Mouse (Mus musculus): ENCODE data around the gene Tcp11. TPM values are rescaled to one million over a fixed set of nuclear protein-coding genes. Genes with fewer than 3 reads are reported as not detected.

Gene Tcp11
- polyA plus RNA-seq, 1 experiment, result 0.92 TPM

DNA sequence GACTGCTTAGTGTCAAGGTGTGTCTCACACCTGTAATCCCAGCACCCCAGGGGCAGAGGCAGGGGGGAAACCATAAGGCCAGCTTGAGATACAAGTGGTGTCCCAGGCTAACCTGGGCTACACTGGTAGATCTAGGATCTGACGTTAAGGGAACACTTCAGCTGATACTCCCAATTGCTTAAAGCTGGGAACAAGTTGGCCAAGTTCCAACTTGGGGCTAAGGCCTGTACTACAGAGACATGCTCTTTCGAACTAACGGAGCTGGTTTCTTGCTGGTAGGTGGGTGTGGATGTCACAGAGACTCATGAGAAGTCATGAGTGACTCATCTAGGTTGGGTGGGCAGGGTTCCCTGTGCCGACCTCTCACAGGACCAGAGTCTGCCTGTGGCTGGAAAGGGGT lies 13.1 kb downstream of the Tcp11 start:
- Histone ChIP-seq H3K4me3 (ENCODE audit: extremely low read depth, insufficient read depth, insufficient read length) (no peak overlapping the region), H3K4me1 (ENCODE audit: control insufficient read depth, insufficient read depth, insufficient read length) (no peaks in the 10 kb centered on the region), H3K27ac (ENCODE audit: insufficient read depth, low read length) (no peak overlapping the region), H3K27me3 (ENCODE audit: control insufficient read depth, insufficient read depth, low read length) (peaks cover 1% of the 10 kb centered on the region; the same call in 1 of the 2 replicates), H3K36me3 (ENCODE audit: control insufficient read depth, insufficient read depth, low read length) (no peaks in the 10 kb centered on the region)
- no peak for DNase-seq (ENCODE audit: low read depth in 1 of 2, low spot score in 2 of 2)
- 81% methylated on average over 4 of the region's 4 CpGs for WGBS
- TF ChIP-seq CTCF (IDR thresholded peaks at IDR 0.05; ENCODE audit: extremely low read depth, insufficient read depth, insufficient read length, insufficient replicate concordance), result no peak
- TF ChIP-seq POLR2A (IDR thresholded peaks at IDR 0.05; ENCODE audit: low read depth, low read length), result no peak

DNA sequence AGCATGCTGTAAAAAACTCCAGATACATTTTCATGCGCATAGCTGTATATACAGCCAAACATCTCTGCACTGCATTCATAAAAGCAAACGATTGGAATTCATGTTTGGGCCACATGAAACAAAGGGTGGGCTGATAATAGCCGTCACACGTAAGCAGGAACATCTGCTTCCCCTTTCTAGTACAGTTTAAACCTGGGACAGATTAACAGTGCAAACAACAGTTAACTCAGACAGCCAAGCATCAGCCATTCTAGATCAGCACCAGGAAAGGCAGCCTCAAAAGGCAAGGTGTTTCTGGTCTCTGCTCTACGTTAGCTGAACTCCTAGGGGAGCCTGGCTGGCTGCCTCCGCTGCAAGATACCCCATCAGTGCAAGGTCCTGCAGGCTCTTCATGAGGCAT lies 17.3 kb downstream of the Tcp11 start:
- Histone ChIP-seq H3K27ac (ENCODE audit: insufficient read depth, low read length) (no peak overlapping the region), H3K27me3 (ENCODE audit: control insufficient read depth, insufficient read depth, low read length) (no peaks in the 10 kb centered on the region), H3K4me3 (ENCODE audit: extremely low read depth, insufficient read depth, insufficient read length) (no peak overlapping the region), H3K4me1 (ENCODE audit: control insufficient read depth, insufficient read depth, insufficient read length) (no peaks in the 10 kb centered on the region), H3K36me3 (ENCODE audit: control insufficient read depth, insufficient read depth, low read length) (peaks cover 13% of the 10 kb centered on the region)
- no peak for DNase-seq (ENCODE audit: low read depth in 1 of 2, low spot score in 2 of 2)
- WGBS, result 80% methylated on average over 6 of the region's 6 CpGs
- no peak for TF ChIP-seq CTCF (IDR thresholded peaks at IDR 0.05; ENCODE audit: extremely low read depth, insufficient read depth, insufficient read length, insufficient replicate concordance)
- no peak for TF ChIP-seq POLR2A (IDR thresholded peaks at IDR 0.05; ENCODE audit: low read depth, low read length)

DNA sequence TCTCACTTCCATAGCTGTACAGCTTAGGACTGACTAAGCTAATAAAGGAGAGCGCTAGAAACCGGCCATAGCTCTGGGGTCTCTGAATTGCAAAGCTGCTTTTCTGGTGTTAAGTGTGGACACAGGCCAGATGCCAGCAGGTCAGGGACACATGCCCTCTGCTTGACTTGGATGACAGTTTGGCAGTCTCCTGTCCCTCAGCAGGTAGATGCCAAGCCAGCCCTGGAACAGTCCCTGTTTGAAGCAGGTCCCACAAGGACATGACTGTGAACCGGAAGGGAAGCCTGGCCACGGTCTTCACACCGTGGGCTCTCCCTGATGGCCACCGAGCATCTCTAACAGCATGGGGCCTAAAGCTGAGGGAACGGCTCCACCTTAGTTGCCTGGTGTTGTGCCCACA lies 17.7 kb downstream of the Tcp11 start:
- Histone ChIP-seq H3K27me3 (ENCODE audit: control insufficient read depth, insufficient read depth, low read length) (no peaks in the 10 kb centered on the region), H3K4me3 (ENCODE audit: extremely low read depth, insufficient read depth, insufficient read length) (no peak overlapping the region), H3K4me1 (ENCODE audit: control insufficient read depth, insufficient read depth, insufficient read length) (no peaks in the 10 kb centered on the region), H3K36me3 (ENCODE audit: control insufficient read depth, insufficient read depth, low read length) (peaks cover 14% of the 10 kb centered on the region), H3K27ac (ENCODE audit: insufficient read depth, low read length) (no peak overlapping the region)
- no peak for DNase-seq (ENCODE audit: low read depth in 1 of 2, low spot score in 2 of 2)
- TF ChIP-seq POLR2A (IDR thresholded peaks at IDR 0.05; ENCODE audit: low read depth, low read length) (no peak), CTCF (IDR thresholded peaks at IDR 0.05; ENCODE audit: extremely low read depth, insufficient read depth, insufficient read length, insufficient replicate concordance) (no peak)
- 91% methylated on average over 7 of the region's 7 CpGs for WGBS

DNA sequence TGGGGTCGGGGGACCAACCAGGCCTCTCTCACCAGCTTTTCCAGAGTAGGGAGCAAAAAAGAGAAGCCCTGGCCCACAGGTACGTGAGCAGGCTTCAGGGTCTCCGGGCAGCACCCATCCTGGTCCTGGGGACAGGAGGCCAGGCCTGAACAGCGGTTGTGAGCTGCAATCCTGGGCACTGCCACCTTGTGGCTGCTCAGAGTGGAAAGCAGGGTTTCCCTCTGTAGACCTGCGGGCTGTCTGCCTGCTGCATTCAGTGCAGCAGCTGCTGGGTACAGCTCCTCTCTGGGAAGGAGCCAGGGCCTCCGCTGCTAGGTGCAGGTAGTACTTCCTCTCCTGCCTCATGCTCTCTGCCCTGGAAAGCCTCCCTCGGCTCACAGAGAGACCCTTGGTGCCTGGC lies 19.0 kb downstream of the Tcp11 start:
- 87% methylated on average over 7 of the region's 7 CpGs for WGBS
- Histone ChIP-seq H3K36me3 (ENCODE audit: control insufficient read depth, insufficient read depth, low read length) (peaks cover 14% of the 10 kb centered on the region), H3K27ac (ENCODE audit: insufficient read depth, low read length) (no peak overlapping the region), H3K27me3 (ENCODE audit: control insufficient read depth, insufficient read depth, low read length) (no peaks in the 10 kb centered on the region), H3K4me3 (ENCODE audit: extremely low read depth, insufficient read depth, insufficient read length) (no peak overlapping the region), H3K4me1 (ENCODE audit: control insufficient read depth, insufficient read depth, insufficient read length) (no peaks in the 10 kb centered on the region)
- no peak for DNase-seq (ENCODE audit: low read depth in 1 of 2, low spot score in 2 of 2)
- TF ChIP-seq CTCF (IDR thresholded peaks at IDR 0.05; ENCODE audit: extremely low read depth, insufficient read depth, insufficient read length, insufficient replicate concordance) (peak; percentile 22; the same call in 1 of the 2 replicates), POLR2A (IDR thresholded peaks at IDR 0.05; ENCODE audit: low read depth, low read length) (no peak)

DNA sequence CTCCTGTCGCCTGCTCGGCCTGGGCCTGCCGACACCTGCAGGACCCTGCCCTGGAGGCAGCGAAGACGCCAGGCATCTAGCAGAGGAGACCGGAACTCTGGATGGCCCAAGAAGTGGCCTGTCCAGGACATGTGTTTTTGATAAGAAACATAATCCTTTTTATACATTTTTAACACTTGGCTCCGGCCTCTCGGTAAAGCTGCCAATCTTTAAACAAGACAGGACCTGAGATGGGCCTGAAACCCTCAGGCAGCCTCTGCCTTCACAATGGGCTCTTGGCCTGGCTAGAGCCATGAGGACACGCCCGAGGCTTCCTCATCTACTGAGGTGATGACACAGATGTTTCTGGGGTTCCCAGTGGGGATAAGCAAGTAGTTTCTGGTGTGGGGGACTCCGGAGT lies 19.8 kb downstream of the Tcp11 start:
- Histone ChIP-seq H3K27ac (ENCODE audit: insufficient read depth, low read length) (no peak overlapping the region), H3K4me1 (ENCODE audit: control insufficient read depth, insufficient read depth, insufficient read length) (no peaks in the 10 kb centered on the region), H3K4me3 (ENCODE audit: extremely low read depth, insufficient read depth, insufficient read length) (no peak overlapping the region), H3K27me3 (ENCODE audit: control insufficient read depth, insufficient read depth, low read length) (no peaks in the 10 kb centered on the region), H3K36me3 (ENCODE audit: control insufficient read depth, insufficient read depth, low read length) (peaks cover 15% of the 10 kb centered on the region)
- 91% methylated on average over 11 of the region's 11 CpGs for WGBS
- no peak for DNase-seq (ENCODE audit: low read depth in 1 of 2, low spot score in 2 of 2)
- no peak for TF ChIP-seq POLR2A (IDR thresholded peaks at IDR 0.05; ENCODE audit: low read depth, low read length)
- no peak for TF ChIP-seq CTCF (IDR thresholded peaks at IDR 0.05; ENCODE audit: extremely low read depth, insufficient read depth, insufficient read length, insufficient replicate concordance)

DNA sequence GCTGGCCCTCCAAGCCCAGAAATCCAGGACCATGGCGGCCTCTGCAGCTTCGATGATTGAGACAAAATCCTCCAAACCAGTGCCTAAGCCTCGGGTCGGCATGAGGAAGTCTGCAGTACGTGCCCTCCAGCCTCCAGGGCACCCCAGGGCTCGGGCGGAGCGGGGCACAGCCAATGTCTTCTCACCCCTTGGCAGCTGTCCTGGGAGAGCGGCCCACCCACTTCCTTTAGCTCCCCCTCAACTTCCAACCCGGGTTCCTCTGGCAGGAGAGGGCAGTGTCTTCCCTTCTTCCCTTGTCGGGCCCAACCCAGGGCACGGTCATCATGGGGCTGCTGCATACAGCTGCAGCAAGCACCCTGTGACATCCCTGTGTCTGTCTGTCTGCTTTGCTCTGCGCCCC lies 22.1 kb downstream of the Tcp11 start:
- DNase-seq (ENCODE audit: low read depth in 1 of 2, low spot score in 2 of 2), result no peak
- Histone ChIP-seq H3K4me1 (ENCODE audit: control insufficient read depth, insufficient read depth, insufficient read length) (no peaks in the 10 kb centered on the region), H3K36me3 (ENCODE audit: control insufficient read depth, insufficient read depth, low read length) (peaks cover 25% of the 10 kb centered on the region), H3K27me3 (ENCODE audit: control insufficient read depth, insufficient read depth, low read length) (no peaks in the 10 kb centered on the region), H3K4me3 (ENCODE audit: extremely low read depth, insufficient read depth, insufficient read length) (no peak overlapping the region), H3K27ac (ENCODE audit: insufficient read depth, low read length) (no peak overlapping the region)
- TF ChIP-seq CTCF (IDR thresholded peaks at IDR 0.05; ENCODE audit: extremely low read depth, insufficient read depth, insufficient read length, insufficient replicate concordance) (no peak), POLR2A (IDR thresholded peaks at IDR 0.05; ENCODE audit: low read depth, low read length) (no peak)
- 86% methylated on average over 13 of the region's 13 CpGs for WGBS

DNA sequence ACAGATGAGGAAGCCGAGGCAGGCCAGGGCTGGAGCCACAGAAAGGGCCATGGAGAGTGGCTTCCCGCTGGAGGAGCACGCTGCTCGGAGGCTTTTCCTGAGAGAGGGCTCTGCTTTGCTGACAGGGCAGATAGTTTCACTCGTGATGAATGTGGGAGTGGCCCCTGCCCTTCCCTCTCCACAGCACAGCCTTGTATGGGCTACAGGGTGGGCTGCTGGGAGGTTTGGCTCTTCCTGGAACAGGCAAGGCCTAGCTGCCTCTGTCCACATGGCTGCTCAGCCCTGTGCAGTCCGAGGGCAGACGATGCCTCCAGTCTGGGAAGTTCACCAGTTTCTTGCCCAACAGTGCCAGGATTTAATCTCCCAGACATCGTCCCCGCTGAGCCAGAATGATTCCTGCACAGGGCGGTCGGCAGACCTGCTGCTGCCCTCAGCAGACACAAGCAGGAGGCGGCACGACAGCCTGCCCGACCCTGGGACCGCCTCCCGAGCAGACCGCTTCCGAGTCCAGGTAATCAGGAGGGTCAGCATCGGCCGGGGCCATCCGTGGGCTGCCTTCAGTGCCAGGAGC lies 28.1 kb downstream of the Tcp11 start:
- peaks cover 17% of the 10 kb centered on the region for H3K36me3 ChIP-seq (ENCODE audit: control insufficient read depth, insufficient read depth, low read length)
- DNase-seq (ENCODE audit: low read depth in 1 of 2, low spot score in 2 of 2), result no peak
- H3K4me3 ChIP-seq (ENCODE audit: extremely low read depth, insufficient read depth, insufficient read length), result no peak overlapping the region
- 95% methylated on average over 21 of the region's 21 CpGs for WGBS
- no peaks in the 10 kb centered on the region for H3K27me3 ChIP-seq (ENCODE audit: control insufficient read depth, insufficient read depth, low read length)
- no peak for TF ChIP-seq POLR2A (IDR thresholded peaks at IDR 0.05; ENCODE audit: low read depth, low read length)
- no peak for TF ChIP-seq CTCF (IDR thresholded peaks at IDR 0.05; ENCODE audit: extremely low read depth, insufficient read depth, insufficient read length, insufficient replicate concordance)
- no peaks in the 10 kb centered on the region for H3K4me1 ChIP-seq (ENCODE audit: control insufficient read depth, insufficient read depth, insufficient read length)
- no peak overlapping the region for H3K27ac ChIP-seq (ENCODE audit: insufficient read depth, low read length)

Data from spleen, adult 2 months (tissue).